Mouse (Mus musculus): Measurements from ENCODE around the gene Mindy4b-ps.

DNA sequence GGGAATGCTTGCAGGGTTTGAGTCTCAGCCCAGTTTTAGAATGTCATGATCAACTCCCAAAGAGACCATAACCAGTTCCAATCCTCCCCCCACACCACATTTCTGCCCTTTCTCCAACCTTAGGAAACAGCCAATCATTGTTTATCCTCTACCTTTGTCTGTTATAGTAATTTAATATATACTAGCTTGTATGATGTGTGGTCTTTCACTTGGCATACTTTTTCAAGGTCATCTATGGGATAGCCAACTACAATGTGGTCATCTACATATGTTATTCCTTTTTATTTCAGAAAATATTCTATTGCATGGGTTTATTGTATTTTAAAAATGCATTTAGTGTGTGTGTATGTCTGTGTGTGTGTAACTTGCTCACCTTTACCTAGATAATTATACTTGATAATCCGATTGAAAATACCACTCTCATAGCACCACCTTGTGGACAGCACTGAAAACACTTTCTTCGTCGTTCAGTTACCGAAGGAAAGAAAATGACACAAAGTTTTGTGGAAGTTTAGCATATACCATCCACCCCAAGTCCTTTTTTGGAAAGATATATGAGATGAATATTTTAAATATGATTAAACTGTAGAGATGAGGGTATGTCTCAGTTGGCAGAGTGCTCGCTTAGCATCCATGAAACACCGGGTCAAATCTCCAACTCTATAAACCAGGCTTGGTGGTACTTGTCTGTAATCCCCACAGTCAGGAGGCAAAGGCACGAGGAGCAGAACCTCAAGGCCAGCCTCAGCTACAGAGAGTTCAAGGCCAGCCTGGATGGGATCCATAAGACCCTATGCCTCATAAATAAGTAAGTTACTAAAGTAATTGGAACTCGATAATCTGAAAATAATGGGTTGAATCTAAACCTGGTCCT is 37.7 kb downstream of the Mindy4b-ps start:
- no peak for TF ChIP-seq POLR2A (IDR thresholded peaks at IDR 0.05; ENCODE audit: borderline replicate concordance, insufficient read depth, low read length)
- TF ChIP-seq CTCF (IDR thresholded peaks at IDR 0.05; ENCODE audit: borderline replicate concordance, insufficient read depth, low read depth, low read length) = no peak
